Mouse (Mus musculus) hindbrain, embryonic 15.5 days (tissue): ENCODE data around the gene Chst11. TPM values are rescaled to one million over a fixed set of nuclear protein-coding genes. Genes with fewer than 3 reads are reported as not detected.
"Not testable (repeated sequence)": the region's sequence is repeated elsewhere in the genome, so short reads cannot be mapped to it uniquely, and the experiment has no call there.

Source experiments
- ATAC-seq: fragments of 200-750 bp; cut with Nextera tagmentation; 2 replicates; pipeline ENCODE4 v1.8.0; 2017; ENCODE audit warnings: low read depth, moderate number of reproducible peaks, moderate TSS enrichment; ENCODE audit not compliant: low FRiP score
- H3K27ac ChIP-seq: fragments of 300-500 bp; sonication (generic); replicated peaks from 2 replicates; pipeline ENCODE4 v1.5.1; 2015; ENCODE audit warnings: mild to moderate bottlenecking, inconsistent platforms
- H3K27me3 ChIP-seq: fragments of 300-500 bp; sonication (generic); 2 replicates; pipeline ENCODE4 v1.6.1; 2015; ENCODE audit warnings: control low read depth, inconsistent platforms
- H3K36me3 ChIP-seq: fragments of 300-500 bp; sonication (generic); 2 replicates; pipeline ENCODE4 v1.6.1; 2015; ENCODE audit warnings: control low read depth, inconsistent platforms
- H3K4me1 ChIP-seq: fragments of 300-500 bp; sonication (generic); replicated peaks from 2 replicates; pipeline ENCODE4 v1.6.1; 2015; ENCODE audit warnings: control low read depth, inconsistent platforms
- H3K4me2 ChIP-seq: fragments of 300-500 bp; sonication (generic); 2 replicates; pipeline ENCODE4 v1.6.1; 2015; ENCODE audit warnings: moderate library complexity, mild to moderate bottlenecking, inconsistent platforms
- H3K4me3 ChIP-seq: fragments of 300-500 bp; sonication (generic); 2 replicates; pipeline ENCODE4 v1.5.1; 2015; ENCODE audit warnings: mild to moderate bottlenecking, inconsistent platforms
- H3K9ac ChIP-seq: fragments of 300-500 bp; sonication (generic); 2 replicates; pipeline ENCODE4 v1.6.1; 2015; ENCODE audit warnings: inconsistent platforms
- H3K9me3 ChIP-seq: fragments of 300-500 bp; sonication (generic); 2 replicates; pipeline ENCODE4 v1.6.1; 2016; ENCODE audit warnings: control low read depth, inconsistent platforms
- WGBS: fragments of 180-500 bp; shearing (Covaris S2); methylation state at CpG from one replicate; pipeline ENCODE4 v1.1.7; 2015; 5-methylcytosine and 5-hydroxymethylcytosine counted together
- polyA plus RNA-seq: library from polyadenylated mRNA; unstranded; fragments of >200 nt; fragmentation: Nextera tagmentation; extraction: Ambion mirVana; gene quantifications from 2 replicates; pipeline ENCODE4 v1.2.1, GENCODE M21; 2015

Chst11 gene
- polyA plus RNA-seq, 1 experiment from 2014 or later, result 3.8 TPM

- 46% methylated on average over 8 of the region's 8 CpGs for WGBS
- H3K9me3 ChIP-seq, result no peaks in the 10 kb centered on the region
These were observed 122.1 kb downstream of the Chst11 start for GRCm38 (mm10) chr10:83107385-83107784.

GRCm38 (mm10) chr10:83107921-83108738 is 122.8 kb downstream of the Chst11 start:
- H3K4me3 ChIP-seq, result no peak overlapping the region
- no peak overlapping the region for H3K4me2 ChIP-seq
- WGBS, result 39% methylated on average over 21 of the region's 21 CpGs
- H3K27me3 ChIP-seq, result no peaks in the 10 kb centered on the region
- no peak for ATAC-seq
- peaks cover 67% of the 10 kb centered on the region for H3K4me1 ChIP-seq
- H3K9me3 ChIP-seq, result no peaks in the 10 kb centered on the region
- 0 out of 2 replicates have a peak overlapping the region, but pooled peaks have one; percentile 62 for H3K27ac ChIP-seq
- no peak overlapping the region for H3K9ac ChIP-seq
- H3K36me3 ChIP-seq, result no peaks in the 10 kb centered on the region

More at GRCm38 (mm10) chr10:83107385-83107784, 122.1 kb downstream of the Chst11 start:
- Histone ChIP-seq H3K36me3 (no peaks in the 10 kb centered on the region), H3K4me1 (peaks cover 68% of the 10 kb centered on the region), H3K4me2 (no peak overlapping the region), H3K4me3 (no peak overlapping the region), H3K27ac (peak overlapping the region; percentile 62; the same call in 1 of the 2 replicates), H3K27me3 (no peaks in the 10 kb centered on the region), H3K9ac (no peak overlapping the region)
- ATAC-seq, result no peak

GRCm38 (mm10) chr10:83108946-83109345 is 123.6 kb downstream of the Chst11 start:
- no peak overlapping the region for H3K9ac ChIP-seq
- no peak overlapping the region for H3K27ac ChIP-seq
- peaks cover 59% of the 10 kb centered on the region for H3K4me1 ChIP-seq
- ATAC-seq, result no peak
- H3K4me3 ChIP-seq, result no peak overlapping the region
- no peaks in the 10 kb centered on the region for H3K36me3 ChIP-seq
- 92% methylated on average over 6 of the region's 6 CpGs for WGBS
- no peaks in the 10 kb centered on the region for H3K9me3 ChIP-seq
- no peaks in the 10 kb centered on the region for H3K27me3 ChIP-seq
- no peak overlapping the region for H3K4me2 ChIP-seq

- Histone ChIP-seq H3K9ac (no peak overlapping the region), H3K27ac (no peak overlapping the region), H3K27me3 (no peaks in the 10 kb centered on the region), H3K4me3 (no peak overlapping the region), H3K4me2 (no peak overlapping the region), H3K36me3 (no peaks in the 10 kb centered on the region), H3K9me3 (no peaks in the 10 kb centered on the region), H3K4me1 (peaks cover 44% of the 10 kb centered on the region)
- 83% methylated on average over 6 of the region's 6 CpGs for WGBS
- ATAC-seq, result no peak
These were observed 125.7 kb downstream of the Chst11 start for GRCm38 (mm10) chr10:83111046-83111445.

DNA sequence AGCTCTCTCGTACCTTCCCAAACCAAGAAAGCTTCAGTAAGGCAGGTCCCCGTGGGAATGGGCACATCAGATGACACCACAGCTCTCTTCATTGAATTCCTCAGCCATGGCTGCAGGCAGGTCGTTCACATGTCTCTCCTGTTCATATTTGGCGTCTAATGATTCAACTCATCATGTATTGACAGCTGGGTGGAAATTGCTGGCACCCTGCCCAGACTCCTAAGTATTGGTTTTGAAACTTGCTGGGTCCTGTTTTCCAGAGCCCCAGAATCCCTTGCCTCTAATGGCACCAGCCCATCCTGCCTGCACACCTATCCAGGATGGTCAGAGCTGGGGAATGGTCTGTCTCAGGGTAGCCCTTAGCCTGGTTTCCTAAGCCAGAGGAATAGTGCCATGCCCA is 127.0 kb downstream of the Chst11 start:
- ATAC-seq, result no peak

DNA sequence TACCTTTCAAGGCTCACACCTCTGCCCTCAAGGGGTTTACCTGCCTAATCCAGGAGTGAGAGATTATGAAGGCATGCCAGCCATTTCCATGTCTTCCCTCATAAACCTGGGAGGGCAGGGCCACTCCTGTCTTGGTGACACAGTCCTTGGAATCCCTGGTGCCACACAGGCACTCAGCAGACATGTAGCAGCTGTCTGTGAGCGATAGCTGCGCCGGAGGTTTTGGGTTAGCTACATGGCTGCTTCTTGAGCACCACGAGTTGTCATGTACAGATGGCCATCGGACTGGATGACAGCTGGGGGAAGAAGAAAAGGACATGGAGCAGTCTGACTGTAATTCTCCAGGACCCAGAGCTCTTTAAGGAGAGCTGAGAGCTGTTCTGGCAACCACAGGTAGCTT is 129.3 kb downstream of the Chst11 start:
- H3K36me3 ChIP-seq, result no peaks in the 10 kb centered on the region
- no peak overlapping the region for H3K4me3 ChIP-seq
- H3K4me2 ChIP-seq, result no peak overlapping the region
- WGBS, result 71% methylated on average over 5 of the region's 5 CpGs
- no peaks in the 10 kb centered on the region for H3K27me3 ChIP-seq
- no peak overlapping the region for H3K9ac ChIP-seq
- H3K9me3 ChIP-seq, result no peaks in the 10 kb centered on the region
- no peak for ATAC-seq
- H3K27ac ChIP-seq, result no peak overlapping the region
- peaks cover 40% of the 10 kb centered on the region for H3K4me1 ChIP-seq

More for the DNA sequence above, 127.0 kb downstream of the Chst11 start:
- H3K4me2 ChIP-seq, result no peak overlapping the region
- 61% methylated on average over 4 of the region's 4 CpGs for WGBS
- H3K9me3 ChIP-seq, result no peaks in the 10 kb centered on the region
- H3K27ac ChIP-seq, result no peak overlapping the region
- no peak overlapping the region for H3K4me3 ChIP-seq
- H3K4me1 ChIP-seq, result peaks cover 41% of the 10 kb centered on the region
- H3K27me3 ChIP-seq, result no peaks in the 10 kb centered on the region
- no peak overlapping the region for H3K9ac ChIP-seq
- H3K36me3 ChIP-seq, result no peaks in the 10 kb centered on the region

DNA sequence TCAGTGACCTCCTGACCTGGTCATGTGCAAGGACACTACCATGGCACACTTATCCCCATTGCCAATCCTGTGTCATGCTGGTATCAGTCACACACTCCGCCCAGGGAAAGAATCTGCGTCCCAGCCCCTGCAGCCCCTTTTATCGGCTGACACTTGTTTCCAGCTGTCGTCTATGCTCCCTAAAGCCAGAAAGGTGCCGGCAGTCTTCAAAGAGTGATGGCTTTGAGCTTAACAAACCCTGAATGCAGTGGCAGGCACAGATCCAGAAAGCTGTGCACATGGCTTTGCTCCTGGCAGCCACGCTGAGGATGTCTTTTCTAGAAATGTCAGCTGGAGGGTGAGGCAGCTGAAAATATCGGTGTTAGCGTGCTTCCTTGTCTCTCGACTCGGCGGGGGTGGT is 131.6 kb downstream of the Chst11 start:
- Histone ChIP-seq H3K4me1 (peaks cover 40% of the 10 kb centered on the region), H3K9me3 (no peaks in the 10 kb centered on the region), H3K27me3 (no peaks in the 10 kb centered on the region), H3K4me3 (no peak overlapping the region), H3K36me3 (no peaks in the 10 kb centered on the region), H3K27ac (no peak overlapping the region), H3K9ac (no peak overlapping the region), H3K4me2 (no peak overlapping the region)
- no peak for ATAC-seq
- 23% methylated on average over 11 of the region's 11 CpGs for WGBS

DNA sequence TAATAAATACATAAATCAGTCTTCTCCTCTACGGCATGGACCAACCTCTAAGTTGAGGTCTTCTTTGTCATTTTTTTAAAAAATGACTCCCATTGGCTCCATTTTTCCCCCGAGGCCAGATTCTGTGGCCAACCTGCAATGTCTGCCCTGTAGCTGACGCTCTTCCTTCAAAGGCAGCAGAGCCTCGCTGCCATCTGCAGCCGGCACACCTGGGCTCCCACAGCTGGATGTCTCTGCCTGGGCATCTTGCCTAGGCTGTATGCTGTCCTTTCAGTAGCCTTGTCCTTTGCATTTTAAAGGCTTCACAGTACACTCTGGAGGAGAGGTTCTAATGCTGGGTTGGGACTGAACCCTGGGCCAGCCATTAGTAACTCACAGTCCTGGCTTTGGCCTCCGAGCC is 132.6 kb downstream of the Chst11 start:
- Histone ChIP-seq H3K27ac (no peak overlapping the region), H3K4me2 (no peak overlapping the region), H3K27me3 (no peaks in the 10 kb centered on the region), H3K4me3 (no peak overlapping the region), H3K4me1 (peaks cover 35% of the 10 kb centered on the region), H3K9me3 (no peaks in the 10 kb centered on the region), H3K36me3 (no peaks in the 10 kb centered on the region), H3K9ac (no peak overlapping the region)
- no peak for ATAC-seq
- 66% methylated on average over 6 of the region's 6 CpGs for WGBS

DNA sequence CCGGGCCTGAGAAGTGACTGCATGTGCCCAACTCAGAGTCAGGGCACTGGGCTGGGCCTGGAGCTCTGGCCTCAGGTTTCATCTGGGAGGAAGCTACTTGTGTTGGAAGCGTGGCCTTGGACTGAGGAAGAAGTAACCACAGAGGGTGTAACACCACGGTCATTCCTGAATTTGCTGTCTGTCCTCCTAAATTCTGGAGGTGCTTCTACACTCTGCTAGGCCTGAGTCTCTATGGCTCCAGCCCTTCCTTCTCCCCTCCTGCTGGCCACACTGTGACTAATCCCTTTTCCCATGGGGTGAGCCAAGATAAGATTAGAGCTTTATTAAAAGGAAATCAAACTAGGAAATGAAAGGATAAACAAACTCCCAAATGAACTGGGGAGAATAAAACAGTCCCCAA is 133.3 kb downstream of the Chst11 start:
- Histone ChIP-seq H3K4me1 (peaks cover 33% of the 10 kb centered on the region), H3K4me2 (no peak overlapping the region), H3K4me3 (no peak overlapping the region), H3K27me3 (no peaks in the 10 kb centered on the region), H3K27ac (no peak overlapping the region), H3K9ac (no peak overlapping the region), H3K9me3 (no peaks in the 10 kb centered on the region), H3K36me3 (no peaks in the 10 kb centered on the region)
- WGBS, result 91% methylated on average over 3 of the region's 3 CpGs
- no peak for ATAC-seq

DNA sequence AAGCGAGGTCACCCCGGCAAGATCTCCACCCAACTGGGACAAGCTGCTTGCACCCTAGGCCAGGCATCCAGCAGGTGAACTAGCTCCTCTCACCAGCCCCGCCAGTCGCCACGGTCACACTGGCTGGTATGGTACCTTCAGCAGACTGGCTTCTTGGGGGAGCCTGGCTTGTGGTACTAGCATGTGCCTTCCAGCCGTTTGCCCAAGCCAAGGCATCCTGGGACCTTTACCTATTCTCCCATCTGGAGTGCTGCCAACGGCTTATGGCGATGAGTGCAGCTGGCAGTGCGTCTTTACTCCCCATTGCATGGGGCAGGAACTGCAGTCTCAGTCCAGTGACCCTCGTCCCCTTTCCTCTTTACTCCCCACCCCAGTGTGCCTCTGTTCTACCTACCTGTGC is 133.7 kb downstream of the Chst11 start:
- Histone ChIP-seq H3K4me3 (no peak overlapping the region), H3K4me1 (peaks cover 33% of the 10 kb centered on the region), H3K9ac (no peak overlapping the region), H3K27ac (no peak overlapping the region), H3K36me3 (no peaks in the 10 kb centered on the region), H3K9me3 (no peaks in the 10 kb centered on the region), H3K4me2 (no peak overlapping the region), H3K27me3 (no peaks in the 10 kb centered on the region)
- no peak for ATAC-seq
- 68% methylated on average over 10 of the region's 10 CpGs for WGBS

GRCm38 (mm10) chr10:83119461-83119860 is 134.2 kb downstream of the Chst11 start:
- 81% methylated on average over 8 of the region's 8 CpGs for WGBS
- ATAC-seq, H3K36me3 ChIP-seq, H3K4me3 ChIP-seq, H3K27me3 ChIP-seq, H3K9ac ChIP-seq, H3K9me3 ChIP-seq, H3K4me2 ChIP-seq, H3K27ac ChIP-seq: not testable (repeated sequence)
- H3K4me1 ChIP-seq, result peaks cover 31% of the 10 kb centered on the region

GRCm38 (mm10) chr10:83119909-83120308 is 134.6 kb downstream of the Chst11 start:
- no peaks in the 10 kb centered on the region for H3K9me3 ChIP-seq
- no peak overlapping the region for H3K27ac ChIP-seq
- no peak overlapping the region for H3K4me2 ChIP-seq
- no peak overlapping the region for H3K9ac ChIP-seq
- H3K4me3 ChIP-seq, result no peak overlapping the region
- no peaks in the 10 kb centered on the region for H3K27me3 ChIP-seq
- peaks cover 28% of the 10 kb centered on the region for H3K4me1 ChIP-seq
- WGBS, result 79% methylated on average over 9 of the region's 9 CpGs
- no peak for ATAC-seq
- H3K36me3 ChIP-seq, result no peaks in the 10 kb centered on the region

DNA sequence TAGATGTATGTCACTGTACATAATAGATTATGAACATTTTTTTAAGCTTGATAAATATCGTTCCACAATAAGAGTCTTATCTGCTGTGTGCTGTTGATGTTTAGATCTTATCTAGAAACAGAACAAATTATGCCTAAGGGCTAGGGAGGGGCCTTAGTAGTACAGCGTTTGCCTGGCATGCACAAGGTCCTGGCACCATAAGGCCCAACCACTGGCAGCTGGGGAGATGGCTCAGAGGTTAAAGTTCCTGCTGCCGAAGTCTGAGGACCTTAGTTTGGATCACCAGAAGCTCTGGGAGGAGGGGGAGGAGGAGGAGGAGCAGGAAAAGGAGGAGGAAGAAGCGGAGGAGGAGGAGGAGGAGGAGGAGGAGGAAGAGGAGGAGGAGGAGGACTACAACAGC is 135.6 kb downstream of the Chst11 start:
- Histone ChIP-seq H3K9ac (no peak overlapping the region), H3K27me3 (no peaks in the 10 kb centered on the region), H3K4me3 (no peak overlapping the region), H3K36me3 (no peaks in the 10 kb centered on the region), H3K27ac (no peak overlapping the region), H3K4me1 (peaks cover 28% of the 10 kb centered on the region), H3K4me2 (no peak overlapping the region), H3K9me3 (no peaks in the 10 kb centered on the region)
- WGBS, result 88% methylated on average over 4 of the region's 4 CpGs
- no peak for ATAC-seq
